Mouse (Mus musculus): ENCODE data around the gene Gm49776. TPM values are rescaled to one million over a fixed set of nuclear protein-coding genes. Genes with fewer than 3 reads are reported as not detected.

Gene Gm49776
- polyA plus RNA-seq (2012; rRNA removed) = not detected in 2 replicates

DNA sequence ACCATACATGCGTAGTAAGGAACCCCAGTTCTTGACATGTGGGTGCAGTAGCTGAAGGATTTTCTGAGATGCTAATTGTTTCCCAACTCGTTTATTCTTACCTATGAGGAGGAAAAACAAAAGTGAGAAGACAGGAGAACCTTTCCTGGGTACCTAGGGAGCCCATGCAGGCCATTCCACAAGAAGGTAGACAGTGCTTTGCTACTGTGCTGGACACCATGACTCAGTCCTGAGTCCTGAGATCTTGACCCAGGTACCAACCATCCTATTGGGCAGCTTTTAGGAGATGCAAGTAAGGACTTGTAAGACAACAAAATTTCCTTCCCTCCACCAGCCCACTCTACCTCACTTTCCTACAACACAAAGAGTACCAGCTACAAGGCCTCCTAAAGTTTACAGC, at the start of gene Gm49776:
TSS of gene Gm49776 (minus strand) at position 101 of the 400 bp plus-strand sequence.

DNA sequence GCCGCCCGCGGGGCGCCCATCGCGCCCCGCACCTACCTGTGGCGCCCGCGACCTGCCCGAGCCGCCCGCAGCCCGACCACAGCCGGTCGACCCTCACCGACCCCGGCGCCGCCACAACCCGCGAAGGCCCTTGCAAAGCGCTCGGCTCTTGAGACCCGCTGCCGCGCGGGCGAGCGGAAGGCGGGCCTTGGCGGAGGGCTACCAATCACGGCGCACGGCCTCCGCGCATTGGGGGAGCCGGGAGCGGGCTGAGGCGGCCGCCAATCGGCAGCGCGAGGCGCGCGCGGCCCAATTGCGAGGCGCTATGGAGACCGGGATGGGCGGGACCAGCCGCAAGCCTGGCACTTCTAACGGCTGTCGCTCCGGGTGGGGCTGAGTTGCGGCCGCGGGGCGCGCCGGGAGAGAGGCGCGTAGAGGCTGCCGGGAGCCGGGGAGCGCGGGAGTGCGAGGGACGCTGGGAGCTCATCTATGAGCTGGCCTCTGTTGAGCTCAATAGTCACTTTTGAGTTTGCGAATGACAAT, 31.0 kb upstream of the Gm49776 start, which contains the start of gene Dgcr8:
TSS of gene Dgcr8 (minus strand) at position 180 of the 522 bp plus-strand sequence.

DNA sequence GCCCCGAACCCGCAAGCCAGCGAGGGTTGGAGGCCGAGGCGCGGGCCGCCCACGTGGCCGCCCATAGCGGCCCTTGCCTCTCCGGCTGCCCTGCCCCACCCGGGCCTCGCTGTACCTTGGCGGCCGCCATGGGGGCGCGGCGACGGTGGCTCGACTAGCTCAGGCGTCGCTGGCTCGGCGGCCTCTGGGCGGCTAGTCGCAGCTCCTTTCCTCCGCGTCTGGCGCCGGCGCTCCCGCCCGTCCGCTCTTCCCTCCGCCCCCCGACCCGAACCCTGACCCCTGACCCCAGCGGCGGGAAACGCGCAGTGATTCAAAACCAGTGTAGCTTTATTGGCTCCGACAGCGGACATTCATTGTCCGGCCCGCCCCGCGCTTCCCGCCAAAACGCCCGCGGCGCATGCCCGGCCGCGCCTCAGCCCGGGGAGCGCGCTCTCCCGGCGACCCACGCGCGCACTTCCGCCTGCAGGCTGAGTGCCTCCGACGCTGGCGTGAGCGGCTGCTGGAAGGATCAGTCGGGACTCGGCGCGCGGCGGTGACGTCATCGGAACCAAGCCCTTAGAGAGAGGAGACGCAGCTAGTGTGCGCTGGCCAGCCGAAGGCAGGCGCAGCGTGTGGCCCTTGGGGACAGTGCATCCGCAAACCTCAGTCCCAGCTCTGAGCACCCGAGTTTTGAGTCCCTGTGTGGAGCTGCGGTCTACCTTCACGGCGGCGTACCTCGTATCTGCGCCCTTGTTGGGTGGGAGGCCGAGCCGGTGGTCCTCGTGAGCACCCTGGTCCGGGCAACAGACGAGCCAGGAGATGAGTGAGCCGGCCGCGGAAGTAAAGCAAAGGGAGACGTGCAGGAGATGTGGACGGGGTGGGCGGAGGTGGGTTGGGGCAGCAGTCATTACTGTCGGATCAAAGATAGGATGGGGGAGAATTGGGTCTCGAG, 9.4 kb downstream of the Gm49776 start, which contains the start of the genes Trmt2a and Ranbp1:
TSS of gene Trmt2a (plus strand) at position 247 of the 931 bp plus-strand sequence.
TSS of gene Ranbp1 (minus strand) at position 300 of the 931 bp plus-strand sequence.

DNA sequence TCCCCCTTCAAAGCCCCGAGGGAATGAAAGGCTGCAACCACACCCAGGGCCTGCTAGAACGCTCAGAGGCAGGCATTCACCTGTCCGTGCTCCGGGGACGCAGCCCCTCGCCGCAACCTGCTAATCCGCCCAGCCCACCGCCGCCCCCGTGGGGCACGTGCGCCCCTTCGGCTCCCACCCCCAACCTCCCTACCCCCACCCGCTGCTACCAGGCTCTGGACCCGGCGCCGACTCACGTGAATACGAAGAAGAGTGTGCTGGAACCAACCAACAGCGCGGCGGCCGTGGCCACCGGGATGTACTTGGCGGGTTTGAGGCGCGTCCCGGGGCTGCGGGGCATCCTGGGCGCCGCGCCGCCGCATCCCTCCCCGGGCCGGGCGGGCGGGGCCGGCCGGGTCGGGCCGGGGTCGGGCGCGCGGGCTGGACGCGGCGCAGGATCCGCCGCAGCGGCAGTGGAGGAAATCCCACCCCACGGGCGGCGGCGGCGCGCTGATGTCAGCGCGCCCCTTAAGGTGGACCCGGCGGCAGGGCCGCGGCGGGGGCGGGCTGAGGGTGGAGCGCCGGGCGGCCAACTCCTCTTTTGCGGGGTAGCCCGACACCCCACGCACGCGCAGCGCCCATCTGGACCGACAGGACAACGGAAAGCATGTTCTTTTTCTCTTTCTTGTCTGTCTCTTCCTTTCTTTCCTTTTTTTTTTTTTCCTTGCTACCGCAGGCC, 23.3 kb downstream of the Gm49776 start, which contains the start of gene Zdhhc8:
TSS of gene Zdhhc8 (minus strand) at position 466 of the 718 bp plus-strand sequence.

DNA sequence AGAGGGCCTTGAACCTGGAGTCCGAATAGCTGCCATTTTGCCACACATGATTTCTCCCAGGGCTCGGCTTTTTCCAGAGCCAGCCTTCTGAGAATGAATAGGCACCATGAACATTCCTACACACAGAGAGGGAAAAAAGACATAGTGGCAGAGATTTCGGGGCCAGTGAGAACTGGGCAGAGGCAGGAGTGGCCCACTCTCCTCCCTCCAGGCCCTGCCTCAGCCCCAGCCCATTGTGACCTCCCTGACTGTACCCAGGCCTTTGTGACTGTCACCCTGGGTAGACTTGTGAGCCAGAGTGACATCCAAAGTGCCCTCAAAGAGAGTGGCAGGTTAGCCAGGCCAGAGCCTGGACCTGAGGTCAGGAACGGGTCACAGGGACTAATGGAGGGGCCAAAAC, 40.5 kb downstream of the Gm49776 start, which contains the start of gene Ccdc188:
TSS of gene Ccdc188 (plus strand) at position 301 of the 400 bp plus-strand sequence.

Other genes starting within 250 kb of the Gm49776 start
- 118 and 150 TPM in 2 replicates for gene Dgcr6, start 205.5 kb downstream of the Gm49776 start, polyA plus RNA-seq (2012; rRNA removed)
- gene Prodh, start 168.1 kb downstream of the Gm49776 start, polyA plus RNA-seq (2012; rRNA removed) = 32.9 and 50.5 TPM in 2 replicates
- 8.3 and 8.8 TPM in 2 replicates for gene Rtn4r, start 130.7 kb downstream of the Gm49776 start, polyA plus RNA-seq (2012; rRNA removed)
- gene Ccdc188, start 40.4 kb downstream of the Gm49776 start, polyA plus RNA-seq (2012; rRNA removed) = not detected in 2 replicates
- gene Zdhhc8, start 23.2 kb downstream of the Gm49776 start, polyA plus RNA-seq (2012; rRNA removed) = 210 and 213 TPM in 2 replicates
- gene Trmt2a, start 9.6 kb downstream of the Gm49776 start, polyA plus RNA-seq (2012; rRNA removed) = 51.5 and 61.1 TPM in 2 replicates
- 91.9 and 212 TPM in 2 replicates for gene Ranbp1, start 9.6 kb downstream of the Gm49776 start, polyA plus RNA-seq (2012; rRNA removed)
- 34.4 and 36.1 TPM in 2 replicates for gene Dgcr8, start 30.9 kb upstream of the Gm49776 start, polyA plus RNA-seq (2012; rRNA removed)
- gene Tango2, start 89.8 kb upstream of the Gm49776 start, polyA plus RNA-seq (2012; rRNA removed) = 32.7 and 39.2 TPM in 2 replicates
- 51.0 and 55.5 TPM in 2 replicates for gene Arvcf, start 89.9 kb upstream of the Gm49776 start, polyA plus RNA-seq (2012; rRNA removed)
- gene Txnrd2, start 168.1 kb upstream of the Gm49776 start, polyA plus RNA-seq (2012; rRNA removed) = 24.0 and 26.5 TPM in 2 replicates
- 211 and 223 TPM in 2 replicates for gene Comt, start 168.5 kb upstream of the Gm49776 start, polyA plus RNA-seq (2012; rRNA removed)
- 17.8 and 20.3 TPM in 2 replicates for gene Gnb1l, start 240.4 kb upstream of the Gm49776 start, polyA plus RNA-seq (2012; rRNA removed)
- gene Rtl10, start 240.6 kb upstream of the Gm49776 start, polyA plus RNA-seq (2012; rRNA removed) = 25.2 and 29.5 TPM in 2 replicates